Mouse (Mus musculus): ENCODE measurements at regions not wholly inside any gene's neighbourhood (a gene's known extent, or its start where the extent isn't known, plus 50 kb on each side); places are given as distances from the start of the nearest gene placed in this dataset.

GRCm38 (mm10) chr3:121104571-121105407, 66.7 kb downstream of the Rwdd3 start:
- DNase-seq (ENCODE audit: low read depth) = peak; percentile 64

- no peak for DNase-seq (ENCODE audit: low read depth)
These were observed 68.6 kb downstream of the Rwdd3 start for GRCm38 (mm10) chr3:121102871-121103270.

GRCm38 (mm10) chr3:121102120-121102519, 69.4 kb downstream of the Rwdd3 start:
- no peak for DNase-seq (ENCODE audit: low read depth)

- no peak for DNase-seq (ENCODE audit: low read depth)
These were observed 71.2 kb downstream of the Rwdd3 start for GRCm38 (mm10) chr3:121100211-121100860.

GRCm38 (mm10) chr3:121093509-121093908, 78.0 kb downstream of the Rwdd3 start:
- peak; percentile 36 for DNase-seq (ENCODE audit: low read depth)

GRCm38 (mm10) chr3:121088724-121089123, 82.8 kb downstream of the Rwdd3 start:
- no peak for DNase-seq (ENCODE audit: low read depth)

- no peak for DNase-seq (ENCODE audit: low read depth)
These were observed 102.8 kb downstream of the Rwdd3 start for GRCm38 (mm10) chr3:121068676-121069075.

GRCm38 (mm10) chr3:121035904-121036549, 135.5 kb downstream of the Rwdd3 start:
- no peak for DNase-seq (ENCODE audit: low read depth)

- no peak for DNase-seq (ENCODE audit: low read depth)
These were observed 145.8 kb downstream of the Rwdd3 start for GRCm38 (mm10) chr3:121025546-121026157.

GRCm38 (mm10) chr3:121024810-121025209, 146.7 kb downstream of the Rwdd3 start:
- no peak for DNase-seq (ENCODE audit: low read depth)

GRCm38 (mm10) chr3:121021126-121021848, 150.2 kb downstream of the Rwdd3 start:
- no peak for DNase-seq (ENCODE audit: low read depth)

GRCm38 (mm10) chr3:121009223-121009622, 162.3 kb downstream of the Rwdd3 start:
- DNase-seq (ENCODE audit: low read depth) = no peak

- DNase-seq (ENCODE audit: low read depth) = no peak
These were observed 187.8 kb downstream of the Rwdd3 start for GRCm38 (mm10) chr3:120983556-120984270.

GRCm38 (mm10) chr3:120982795-120983555, 188.5 kb downstream of the Rwdd3 start:
- DNase-seq (ENCODE audit: low read depth) = no peak

GRCm38 (mm10) chr3:120982218-120982617, 189.3 kb downstream of the Rwdd3 start:
- no peak for DNase-seq (ENCODE audit: low read depth)

- DNase-seq (ENCODE audit: low read depth) = no peak
These were observed 200.6 kb downstream of the Rwdd3 start for GRCm38 (mm10) chr3:120970746-120971466.

GRCm38 (mm10) chr3:120946906-120947305, 224.6 kb downstream of the Rwdd3 start:
- no peak for DNase-seq (ENCODE audit: low read depth)

GRCm38 (mm10) chr3:120934401-120934800, 237.1 kb downstream of the Rwdd3 start:
- no peak for DNase-seq (ENCODE audit: low read depth)

- DNase-seq (ENCODE audit: low read depth) = no peak
These were observed 251.1 kb downstream of the Rwdd3 start for GRCm38 (mm10) chr3:120920351-120920750.

GRCm38 (mm10) chr3:120898931-120899330, 272.6 kb downstream of the Rwdd3 start:
- no peak for DNase-seq (ENCODE audit: low read depth)
